Mouse (Mus musculus): Measurements from ENCODE around the gene Cntnap5b. TPM values are rescaled to one million over a fixed set of nuclear protein-coding genes. Genes with fewer than 3 reads are reported as not detected.

Cntnap5b gene
- polyA plus RNA-seq (2014; fragmentation: Nextera tagmentation; extraction: Ambion mirVana) = 3.7 TPM in 2 replicates

GRCm38 (mm10) chr1:99772614-99773013 is at the start of gene Cntnap5b:
Gene Cntnap5b (plus strand): TSS chr1:99772765.
- Histone ChIP-seq H3K27ac (replicated peaks; ENCODE audit: low read depth, low read length) (0 out of 2 replicates have a peak within 1 kb of the TSS, but pooled peaks have one; percentile 20), H3K4me2 (ENCODE audit: low read length) (peak within 1 kb of the TSS; percentile 65), H3K9ac (replicated peaks; ENCODE audit: low read length) (peak within 1 kb of the TSS; percentile 48), H3K9me3 (ENCODE audit: control insufficient read depth, low read length) (no peaks in the 10 kb centered on the region), H3K36me3 (ENCODE audit: control insufficient read depth, insufficient read depth, low read length) (no peaks in the 10 kb centered on the region), H3K4me1 (ENCODE audit: control insufficient read depth, insufficient read depth, low read length) (no peaks in the 10 kb centered on the region), H3K27me3 (ENCODE audit: control insufficient read depth, insufficient read depth, low read length) (no peaks in the 10 kb centered on the region), H3K4me3 (replicated peaks; ENCODE audit: low read depth, low read length) (peak within 1 kb of the TSS; percentile 43)
- ATAC-seq (ENCODE audit: low FRiP score, low TSS enrichment) (no peak), DNase-seq (peak; percentile 33)
- 24% methylated on average over 7 of the region's 7 CpGs for WGBS

GRCm38 (mm10) chr1:99759996-99760395 is 12.6 kb upstream of the Cntnap5b start:
- Histone ChIP-seq H3K4me1 (ENCODE audit: control insufficient read depth, insufficient read depth, low read length) (no peaks in the 10 kb centered on the region), H3K27ac (replicated peaks; ENCODE audit: low read depth, low read length) (no peak overlapping the region), H3K9me3 (ENCODE audit: control insufficient read depth, low read length) (no peaks in the 10 kb centered on the region), H3K27me3 (ENCODE audit: control insufficient read depth, insufficient read depth, low read length) (no peaks in the 10 kb centered on the region), H3K9ac (replicated peaks; ENCODE audit: low read length) (no peak overlapping the region), H3K36me3 (ENCODE audit: control insufficient read depth, insufficient read depth, low read length) (no peaks in the 10 kb centered on the region), H3K4me2 (ENCODE audit: low read length) (no peak overlapping the region), H3K4me3 (replicated peaks; ENCODE audit: low read depth, low read length) (no peak overlapping the region)
- ATAC-seq (ENCODE audit: low FRiP score, low TSS enrichment) (no peak), DNase-seq (no peak)
- 92% methylated on average over 1 of the region's 1 CpGs for WGBS

GRCm38 (mm10) chr1:99772183-99772582 is 382 bp upstream of the Cntnap5b start:
- peak; percentile 85 for ATAC-seq (ENCODE audit: low FRiP score, low TSS enrichment)
- no peaks in the 10 kb centered on the region for H3K27me3 ChIP-seq (ENCODE audit: control insufficient read depth, insufficient read depth, low read length)
- no peaks in the 10 kb centered on the region for H3K9me3 ChIP-seq (ENCODE audit: control insufficient read depth, low read length)
- peak overlapping the region; percentile 65 for H3K4me2 ChIP-seq (ENCODE audit: low read length)
- DNase-seq = peak; percentile 88
- H3K36me3 ChIP-seq (ENCODE audit: control insufficient read depth, insufficient read depth, low read length) = no peaks in the 10 kb centered on the region
- under 1% methylated on average over 19 of the region's 19 CpGs for WGBS
- H3K27ac ChIP-seq (replicated peaks; ENCODE audit: low read depth, low read length) = 0 out of 2 replicates have a peak overlapping the region, but pooled peaks have one; percentile 20
- H3K4me1 ChIP-seq (ENCODE audit: control insufficient read depth, insufficient read depth, low read length) = no peaks in the 10 kb centered on the region
- H3K9ac ChIP-seq (replicated peaks; ENCODE audit: low read length) = peak overlapping the region; percentile 48
- H3K4me3 ChIP-seq (replicated peaks; ENCODE audit: low read depth, low read length) = peak overlapping the region; percentile 43

- Histone ChIP-seq H3K4me2 (ENCODE audit: low read length) (peak overlapping the region; percentile 65), H3K4me1 (ENCODE audit: control insufficient read depth, insufficient read depth, low read length) (no peaks in the 10 kb centered on the region), H3K36me3 (ENCODE audit: control insufficient read depth, insufficient read depth, low read length) (no peaks in the 10 kb centered on the region), H3K9ac (replicated peaks; ENCODE audit: low read length) (no peak overlapping the region), H3K4me3 (replicated peaks; ENCODE audit: low read depth, low read length) (peak overlapping the region; percentile 43), H3K27ac (replicated peaks; ENCODE audit: low read depth, low read length) (no peak overlapping the region), H3K27me3 (ENCODE audit: control insufficient read depth, insufficient read depth, low read length) (no peaks in the 10 kb centered on the region), H3K9me3 (ENCODE audit: control insufficient read depth, low read length) (no peaks in the 10 kb centered on the region)
- DNase-seq (peak; percentile 89), ATAC-seq (ENCODE audit: low FRiP score, low TSS enrichment) (peak; percentile 51; the same call in 1 of the 2 replicates)
- WGBS = 6% methylated on average over 4 of the region's 4 CpGs
Measured at GRCm38 (mm10) chr1:99774144-99774543, 1.6 kb downstream of the Cntnap5b start.

- Histone ChIP-seq H3K4me1 (ENCODE audit: control insufficient read depth, insufficient read depth, low read length) (no peaks in the 10 kb centered on the region), H3K9ac (replicated peaks; ENCODE audit: low read length) (no peak overlapping the region), H3K27ac (replicated peaks; ENCODE audit: low read depth, low read length) (no peak overlapping the region), H3K36me3 (ENCODE audit: control insufficient read depth, insufficient read depth, low read length) (no peaks in the 10 kb centered on the region), H3K27me3 (ENCODE audit: control insufficient read depth, insufficient read depth, low read length) (no peaks in the 10 kb centered on the region), H3K9me3 (ENCODE audit: control insufficient read depth, low read length) (no peaks in the 10 kb centered on the region), H3K4me3 (replicated peaks; ENCODE audit: low read depth, low read length) (no peak overlapping the region), H3K4me2 (ENCODE audit: low read length) (no peak overlapping the region)
- DNase-seq = peak; percentile 8
- no peak for ATAC-seq (ENCODE audit: low FRiP score, low TSS enrichment)
- WGBS = 90% methylated on average over 6 of the region's 6 CpGs
Measured at GRCm38 (mm10) chr1:99813334-99814110, 41.0 kb downstream of the Cntnap5b start.

- no peaks in the 10 kb centered on the region for H3K4me1 ChIP-seq (ENCODE audit: control insufficient read depth, insufficient read depth, low read length)
- WGBS = 94% methylated on average over 3 of the region's 3 CpGs
- no peak for ATAC-seq (ENCODE audit: low FRiP score, low TSS enrichment)
Measured at GRCm38 (mm10) chr1:99872344-99872743, 99.8 kb downstream of the Cntnap5b start.

GRCm38 (mm10) chr1:99907774-99908173 is 135.2 kb downstream of the Cntnap5b start:
- Histone ChIP-seq H3K27me3 (ENCODE audit: control insufficient read depth, insufficient read depth, low read length) (no peaks in the 10 kb centered on the region), H3K4me1 (ENCODE audit: control insufficient read depth, insufficient read depth, low read length) (0 out of 2 replicates have a peak, but pooled peaks cover 3% of the 10 kb centered on the region), H3K4me2 (ENCODE audit: low read length) (no peak overlapping the region), H3K36me3 (ENCODE audit: control insufficient read depth, insufficient read depth, low read length) (no peaks in the 10 kb centered on the region), H3K4me3 (replicated peaks; ENCODE audit: low read depth, low read length) (no peak overlapping the region), H3K27ac (replicated peaks; ENCODE audit: low read depth, low read length) (no peak overlapping the region), H3K9me3 (ENCODE audit: control insufficient read depth, low read length) (no peaks in the 10 kb centered on the region), H3K9ac (replicated peaks; ENCODE audit: low read length) (no peak overlapping the region)
- ATAC-seq (ENCODE audit: low FRiP score, low TSS enrichment) (no peak), DNase-seq (peak; percentile 28)
- 54% methylated on average over 2 of the region's 2 CpGs for WGBS

More at GRCm38 (mm10) chr1:99872344-99872743, 99.8 kb downstream of the Cntnap5b start:
- no peak overlapping the region for H3K4me3 ChIP-seq (replicated peaks; ENCODE audit: low read depth, low read length)
- no peak overlapping the region for H3K27ac ChIP-seq (replicated peaks; ENCODE audit: low read depth, low read length)
- no peaks in the 10 kb centered on the region for H3K27me3 ChIP-seq (ENCODE audit: control insufficient read depth, insufficient read depth, low read length)
- no peaks in the 10 kb centered on the region for H3K9me3 ChIP-seq (ENCODE audit: control insufficient read depth, low read length)
- no peak overlapping the region for H3K9ac ChIP-seq (replicated peaks; ENCODE audit: low read length)
- no peak for DNase-seq
- no peaks in the 10 kb centered on the region for H3K36me3 ChIP-seq (ENCODE audit: control insufficient read depth, insufficient read depth, low read length)
- no peak overlapping the region for H3K4me2 ChIP-seq (ENCODE audit: low read length)

- H3K4me3 ChIP-seq (replicated peaks; ENCODE audit: low read depth, low read length) = no peak overlapping the region
- ATAC-seq (ENCODE audit: low FRiP score, low TSS enrichment) (no peak), DNase-seq (no peak)
- H3K9me3 ChIP-seq (ENCODE audit: control insufficient read depth, low read length) = no peaks in the 10 kb centered on the region
- H3K4me2 ChIP-seq (ENCODE audit: low read length) = no peak overlapping the region
- no peak overlapping the region for H3K27ac ChIP-seq (replicated peaks; ENCODE audit: low read depth, low read length)
- no peaks in the 10 kb centered on the region for H3K4me1 ChIP-seq (ENCODE audit: control insufficient read depth, insufficient read depth, low read length)
- no peak overlapping the region for H3K9ac ChIP-seq (replicated peaks; ENCODE audit: low read length)
- no peaks in the 10 kb centered on the region for H3K27me3 ChIP-seq (ENCODE audit: control insufficient read depth, insufficient read depth, low read length)
- H3K36me3 ChIP-seq (ENCODE audit: control insufficient read depth, insufficient read depth, low read length) = no peaks in the 10 kb centered on the region
Measured at GRCm38 (mm10) chr1:99943515-99943914, 170.9 kb downstream of the Cntnap5b start.

Measured in midbrain, embryonic 14.5 days (tissue).